Mouse (Mus musculus) intestine, embryonic 16.5 days (tissue): ENCODE data around the gene Hunk. TPM values are rescaled to one million over a fixed set of nuclear protein-coding genes. Genes with fewer than 3 reads are reported as not detected.

Experiments used
- ATAC-seq: fragments of 200-750 bp; cut with Nextera tagmentation; 2 replicates; pipeline ENCODE4 v1.8.0; 2017; ENCODE audit warnings: moderate TSS enrichment, moderate library complexity
- H3K27ac ChIP-seq: fragments of 300-500 bp; sonication (generic); 2 replicates; pipeline ENCODE4 v1.5.1; 2014; ENCODE audit warnings: mild to moderate bottlenecking, low read length
- H3K27me3 ChIP-seq: fragments of 300-500 bp; sonication (generic); replicated peaks from 2 replicates; pipeline ENCODE4 v1.6.1; 2014; ENCODE audit warnings: low read length, control low read depth, mixed read lengths; ENCODE audit not compliant: control insufficient read depth, insufficient read depth
- H3K36me3 ChIP-seq: fragments of 300-500 bp; sonication (generic); 2 replicates; pipeline ENCODE4 v1.6.1; 2014; ENCODE audit warnings: low read length, control low read depth; ENCODE audit not compliant: control insufficient read depth, insufficient read depth
- H3K4me1 ChIP-seq: fragments of 300-500 bp; sonication (generic); 2 replicates; pipeline ENCODE4 v1.6.1; 2014; ENCODE audit warnings: low read length, control low read depth, mixed read lengths; ENCODE audit not compliant: control insufficient read depth, insufficient read depth
- H3K4me2 ChIP-seq: fragments of 300-500 bp; sonication (generic); 2 replicates; pipeline ENCODE4 v1.6.1; 2014; ENCODE audit warnings: low read depth, low read length, control low read depth
- H3K4me3 ChIP-seq: fragments of 300-500 bp; sonication (generic); 2 replicates; pipeline ENCODE4 v1.5.1; 2014; ENCODE audit warnings: mild to moderate bottlenecking, low read length
- H3K9ac ChIP-seq: fragments of 300-500 bp; sonication (generic); 2 replicates; pipeline ENCODE4 v1.6.1; 2014; ENCODE audit warnings: low read depth, low read length
- H3K9me3 ChIP-seq: fragments of 300-500 bp; sonication (generic); 2 replicates; pipeline ENCODE4 v1.6.1; 2016; ENCODE audit warnings: low read length, control low read depth; ENCODE audit not compliant: control insufficient read depth
- WGBS: fragments of 180-500 bp; shearing (Covaris S2); extraction: QIAGEN DNeasy Blood & Tissue Kit; methylation state at CpG from one replicate; pipeline ENCODE4 v1.1.7; 2014; 5-methylcytosine and 5-hydroxymethylcytosine counted together
- polyA plus RNA-seq: library from polyadenylated mRNA; unstranded; fragments of >200 nt; fragmentation: Nextera tagmentation; extraction: Ambion mirVana; gene quantifications from 2 replicates; pipeline ENCODE4 v1.2.1, GENCODE M21; 2015

Hunk gene
- polyA plus RNA-seq, 1 experiment from 2014 or later = 5.1 TPM

GRCm38 (mm10) chr16:90545509-90545908, 159.7 kb downstream of the Hunk start:
- ATAC-seq = no peak
- Histone ChIP-seq H3K27me3 (no peaks in the 10 kb centered on the region), H3K36me3 (no peaks in the 10 kb centered on the region), H3K4me3 (no peak overlapping the region), H3K4me1 (0 out of 2 replicates have a peak, but pooled peaks cover 3% of the 10 kb centered on the region), H3K4me2 (no peak overlapping the region), H3K27ac (no peak overlapping the region), H3K9me3 (no peaks in the 10 kb centered on the region), H3K9ac (no peak overlapping the region)
- WGBS = 53% methylated on average over 3 of the region's 3 CpGs

DNA sequence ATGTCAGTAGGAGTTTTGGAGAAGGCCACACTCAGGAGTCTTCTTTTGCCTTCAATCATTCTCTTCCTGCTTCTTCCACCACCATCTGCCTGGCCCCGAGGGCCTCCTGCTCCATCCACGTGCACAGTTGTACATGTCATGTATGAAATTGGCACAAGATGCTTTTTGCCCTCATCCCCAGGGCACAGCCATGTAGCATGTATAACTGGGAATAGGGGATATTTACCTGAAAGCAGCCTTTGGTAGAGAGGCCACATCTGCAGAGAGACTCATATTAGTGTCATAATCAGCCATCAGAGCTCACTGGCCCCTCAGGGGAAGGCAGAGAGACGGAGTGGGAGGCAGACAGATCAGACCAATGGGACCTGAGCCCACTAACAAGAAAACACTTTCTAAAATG, 160.8 kb downstream of the Hunk start:
- H3K9me3 ChIP-seq = no peaks in the 10 kb centered on the region
- H3K36me3 ChIP-seq = no peaks in the 10 kb centered on the region
- no peak overlapping the region for H3K27ac ChIP-seq
- ATAC-seq = no peak
- no peak overlapping the region for H3K9ac ChIP-seq
- H3K4me2 ChIP-seq = no peak overlapping the region
- WGBS = 89% methylated on average over 3 of the region's 3 CpGs
- 0 out of 2 replicates have a peak, but pooled peaks cover 3% of the 10 kb centered on the region for H3K4me1 ChIP-seq
- H3K27me3 ChIP-seq = no peaks in the 10 kb centered on the region
- no peak overlapping the region for H3K4me3 ChIP-seq

- Histone ChIP-seq H3K4me2 (no peak overlapping the region), H3K27me3 (no peaks in the 10 kb centered on the region), H3K36me3 (no peaks in the 10 kb centered on the region), H3K4me1 (0 out of 2 replicates have a peak, but pooled peaks cover 3% of the 10 kb centered on the region), H3K9ac (no peak overlapping the region), H3K9me3 (no peaks in the 10 kb centered on the region), H3K27ac (no peak overlapping the region), H3K4me3 (no peak overlapping the region)
- no peak for ATAC-seq
- WGBS = 70% methylated on average over 9 of the region's 9 CpGs
Observed at GRCm38 (mm10) chr16:90547996-90548395, 162.2 kb downstream of the Hunk start.

Other genes with a start within 250 kb of the Hunk start
- 7.4 and 8.1 TPM in 2 replicates for gene Tiam1, start 242.2 kb upstream of the Hunk start, polyA plus RNA-seq
- 1,142 and 1,262 TPM in 2 replicates for gene Sod1, start 165.3 kb upstream of the Hunk start, polyA plus RNA-seq
- 15.4 and 18.1 TPM in 2 replicates for gene Scaf4, start 101.5 kb upstream of the Hunk start, polyA plus RNA-seq